Mouse (Mus musculus) gastrocnemius, postnatal 36 days (tissue): ENCODE measurements around the gene Ttc39d. TPM values are rescaled to one million over a fixed set of nuclear protein-coding genes. Genes with fewer than 3 reads are reported as not detected.
"Not testable (repeated sequence)": the region's sequence is repeated elsewhere in the genome, so short reads cannot be mapped to it uniquely, and the experiment has no call there.

Experiments
- DNase-seq, 2 experiments: peaks; one replicate each; pipeline ENCODE4 v3.0.0; 2022
- intact Hi-C: fragments of 180-260 bp; cut with DNase I; formaldehyde crosslinking; loops from one replicate; pipeline ENCODE4 v1.15.1; 2025
- total RNA-seq, 2 experiments: library from RNA; stranded (reverse); gene quantifications; 2 replicates each; pipeline ENCODE4 v1.2.3; 2021

Ttc39d gene
- total RNA-seq, 2 experiments from 2014 or later = not detected

- intact Hi-C loops = loop anchor here (5.0 to 10.0 kb wide), 2 partner anchors 321 to 519 kb away; no protein-coding TSS in a partner anchor
- no peak for DNase-seq
Measured at GRCm38 (mm10) chr17:80183615-80184014, 23.6 kb upstream of the Ttc39d start.

DNA sequence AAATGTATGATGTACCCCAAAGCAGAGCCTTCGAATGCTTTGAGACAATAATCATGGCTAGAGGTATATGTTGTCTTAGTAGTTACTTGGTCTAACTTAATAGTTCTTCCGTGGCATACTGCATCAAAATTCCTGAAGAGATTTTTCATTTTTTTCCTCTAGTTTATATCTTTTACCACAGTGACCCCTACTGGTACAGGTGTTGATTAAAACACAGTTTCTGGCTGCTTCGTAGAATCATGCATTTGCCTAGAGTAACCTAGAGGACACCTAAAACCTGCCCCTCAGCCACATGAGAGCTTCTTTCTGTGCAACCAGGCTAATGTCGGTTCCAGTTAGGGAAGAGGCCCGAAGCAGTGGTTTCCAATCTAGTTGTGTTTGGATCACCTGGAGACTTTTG is 14.2 kb upstream of the Ttc39d start:
- no peak for DNase-seq
- intact Hi-C loops = no loop called here

GRCm38 (mm10) chr17:80199160-80199778 is 8.0 kb upstream of the Ttc39d start:
- intact Hi-C loops = no loop called here
- no peak for DNase-seq

DNA sequence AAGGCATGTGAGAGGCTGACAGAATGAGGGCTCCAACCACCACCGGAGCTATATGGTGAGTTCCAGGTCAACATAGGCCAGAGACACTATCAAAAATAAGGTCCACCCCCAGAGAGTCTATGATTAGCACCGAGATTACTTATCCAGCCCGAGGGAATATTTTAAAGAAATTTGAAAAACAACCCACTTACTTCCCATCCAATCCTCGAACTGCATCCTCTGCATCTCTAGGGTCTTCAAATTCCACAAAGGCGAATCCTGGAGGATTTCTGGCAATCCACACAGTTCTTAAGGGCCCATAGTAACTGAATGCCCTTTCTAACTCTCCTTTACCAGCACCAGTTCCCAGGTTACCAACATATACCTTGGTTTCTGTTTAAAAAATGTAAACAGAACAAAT is 1.6 kb upstream of the Ttc39d start:
- intact Hi-C loops = no loop called here
- no peak for DNase-seq

DNA sequence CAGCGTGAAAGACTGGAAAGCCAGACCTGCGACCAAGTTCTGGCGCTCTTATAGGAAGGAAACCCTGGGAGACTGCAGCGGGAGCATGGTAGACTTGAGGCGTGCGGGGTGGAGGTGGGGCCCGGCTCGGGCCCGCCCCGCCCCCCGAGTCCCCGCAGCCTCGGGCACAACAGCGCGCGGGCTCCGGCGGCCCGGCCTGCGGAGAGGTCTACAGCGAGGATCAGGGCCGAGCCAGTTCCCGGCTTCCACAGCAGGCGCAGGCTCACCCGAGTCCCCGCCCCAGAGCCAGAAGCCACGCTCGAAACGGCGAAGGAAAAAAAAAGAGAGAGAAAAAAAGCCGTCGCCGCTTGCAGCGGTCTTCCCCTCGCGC is 974 bp upstream of the Ttc39d start:
- intact Hi-C loops = no loop called here
- DNase-seq = no peak

GRCm38 (mm10) chr17:80213998-80214397 is 6.7 kb downstream of the Ttc39d start:
- intact Hi-C loops, DNase-seq: not testable (repeated sequence)

DNA sequence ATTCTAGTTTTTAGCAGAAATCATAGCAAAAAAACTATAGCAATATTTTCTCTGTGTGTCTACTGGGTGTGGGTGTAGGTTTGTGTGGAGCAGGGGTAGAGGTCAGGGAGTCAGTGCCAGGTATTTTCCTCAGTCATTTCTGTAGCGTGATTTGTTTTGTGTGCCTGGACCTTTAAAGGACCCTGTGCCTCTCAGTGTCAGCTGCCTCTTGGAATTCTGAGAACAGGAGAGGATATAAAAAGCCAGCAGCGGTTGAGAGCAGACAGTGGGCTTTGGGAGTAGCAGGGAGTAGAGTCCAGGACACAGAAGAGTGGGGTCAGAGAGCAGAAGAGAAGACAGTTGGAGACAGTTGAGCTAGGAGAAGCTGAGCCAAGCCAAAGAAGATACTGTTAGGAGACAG is 12.9 kb downstream of the Ttc39d start:
- intact Hi-C loops = no loop called here
- no peak for DNase-seq

DNA sequence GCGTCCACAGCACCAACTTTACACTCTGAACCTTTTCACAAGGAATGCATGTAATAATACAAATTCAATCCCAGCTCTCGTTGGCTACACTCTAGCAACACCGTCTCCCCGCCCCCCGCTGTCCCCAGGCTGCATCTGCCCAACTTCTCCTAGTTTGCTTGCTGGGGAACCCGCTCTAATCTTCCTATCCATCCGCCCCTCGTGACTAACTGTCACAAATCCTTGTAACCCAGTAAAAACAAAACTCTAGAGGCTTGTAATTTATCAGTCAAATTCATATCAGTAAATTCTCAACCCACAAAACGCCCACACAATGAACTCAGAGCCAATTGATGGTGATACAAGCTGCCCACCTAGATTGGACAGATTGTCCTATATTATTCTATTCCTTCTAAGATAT is 13.9 kb downstream of the Ttc39d start:
- DNase-seq = no peak
- intact Hi-C loops = no loop called here

DNA sequence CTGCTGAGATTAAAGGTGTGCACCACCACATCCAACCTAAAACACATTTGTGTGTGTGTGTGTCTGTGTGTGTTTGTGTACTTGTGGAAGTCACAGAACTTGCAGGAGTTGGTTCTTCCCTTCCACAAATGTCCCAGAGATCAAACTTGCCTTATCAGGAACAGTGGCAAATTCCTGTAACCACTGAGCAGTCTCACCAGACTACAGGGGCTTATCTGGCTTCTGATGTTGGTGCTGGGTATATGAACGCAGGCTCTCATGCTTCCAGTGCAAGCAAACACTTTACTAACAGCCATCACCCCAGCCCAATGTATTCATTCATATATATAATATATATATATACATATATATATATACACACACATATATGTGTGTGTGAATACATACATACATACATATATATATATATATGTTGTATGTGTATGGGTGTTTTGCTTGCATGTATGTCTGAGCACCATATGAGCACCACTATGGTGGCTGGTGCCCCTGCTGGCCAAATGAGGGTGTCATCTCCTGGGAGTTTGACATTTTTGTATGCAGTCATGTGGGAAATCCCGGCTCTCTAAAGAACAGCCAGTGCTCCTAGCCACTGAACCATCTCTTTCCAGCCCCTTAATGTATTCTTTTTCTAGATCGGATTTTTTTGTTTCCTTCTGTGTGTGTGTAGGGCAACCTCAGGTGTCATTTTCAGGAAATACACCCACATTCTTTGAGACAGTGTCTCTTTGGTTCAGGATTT is 14.8 kb downstream of the Ttc39d start:
- DNase-seq = no peak
- intact Hi-C loops = no loop called here

- intact Hi-C loops = no loop called here
- DNase-seq = no peak
Measured at GRCm38 (mm10) chr17:80223829-80224228, 16.6 kb downstream of the Ttc39d start.

DNA sequence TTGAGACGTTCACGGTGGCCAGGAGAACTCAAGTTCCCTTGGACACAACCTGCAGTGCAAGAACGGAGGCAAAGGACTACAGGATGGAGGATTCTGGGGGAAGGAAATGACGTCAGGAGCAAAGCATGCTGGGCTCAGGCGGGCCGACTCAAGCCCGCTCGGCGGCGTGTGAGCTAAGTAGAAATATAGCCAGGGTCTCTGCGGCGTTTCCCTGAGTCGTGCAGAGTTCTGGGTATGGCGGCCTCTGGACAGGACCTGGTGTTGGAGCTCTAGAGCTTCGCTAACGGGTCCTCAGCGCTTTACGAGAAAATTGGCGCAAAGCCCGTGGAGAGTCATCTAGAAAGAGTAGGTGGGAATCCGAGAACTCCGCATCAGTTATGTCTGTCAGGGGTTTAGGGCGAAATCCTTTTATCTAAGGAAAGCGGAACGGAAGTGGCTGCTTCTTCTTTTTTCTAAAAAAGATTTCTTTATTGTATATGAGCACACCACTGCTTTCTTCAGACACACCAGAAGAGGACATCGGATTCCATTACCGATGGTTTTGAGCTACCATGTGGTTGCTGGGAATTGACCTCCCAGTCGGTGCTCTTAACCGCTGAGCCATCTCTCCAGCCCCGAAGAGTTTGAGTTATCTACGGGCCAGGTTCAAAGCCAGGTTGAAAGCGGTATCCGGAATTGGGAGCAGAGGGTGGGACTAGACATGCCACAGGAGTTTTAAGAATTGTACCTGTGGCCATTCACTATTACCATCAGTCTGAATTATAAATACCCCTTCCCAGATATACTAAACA is 17.3 kb downstream of the Ttc39d start, which contains the start of gene Gemin6:
Gene Gemin6 (plus strand): TSS at position 116 of the 791 bp plus-strand sequence.
- intact Hi-C loops = no loop called here

DNA sequence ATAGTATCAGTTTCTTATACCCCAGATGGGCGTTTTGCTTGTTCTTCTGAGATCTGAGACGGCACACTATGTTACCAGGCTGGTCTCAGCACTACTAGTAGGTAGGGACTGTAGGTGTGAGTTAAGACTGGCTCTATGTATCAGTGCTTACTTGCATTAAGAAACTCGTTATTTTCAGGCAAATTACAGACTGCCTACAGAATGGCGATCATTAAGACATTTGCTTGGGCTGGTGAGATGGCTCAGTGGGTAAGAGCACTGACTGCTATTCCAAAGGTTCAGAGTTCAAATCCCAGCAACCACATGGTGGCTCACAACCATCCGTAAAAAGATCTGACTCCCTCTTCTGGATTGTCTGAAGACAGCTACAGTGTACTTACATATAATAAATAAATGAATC is 17.9 kb downstream of the Ttc39d start:
- DNase-seq, intact Hi-C loops: not testable (repeated sequence)

More for the DNA sequence above, 17.3 kb downstream of the Ttc39d start, which contains the start of gene Gemin6:
- peak; percentile 60 to 68 for DNase-seq

- no peak for DNase-seq
- intact Hi-C loops = no loop called here
Measured at GRCm38 (mm10) chr17:80229396-80229795, 22.1 kb downstream of the Ttc39d start.

GRCm38 (mm10) chr17:80233844-80234243 is 26.6 kb downstream of the Ttc39d start:
- no peak for DNase-seq
- intact Hi-C loops = no loop called here

DNA sequence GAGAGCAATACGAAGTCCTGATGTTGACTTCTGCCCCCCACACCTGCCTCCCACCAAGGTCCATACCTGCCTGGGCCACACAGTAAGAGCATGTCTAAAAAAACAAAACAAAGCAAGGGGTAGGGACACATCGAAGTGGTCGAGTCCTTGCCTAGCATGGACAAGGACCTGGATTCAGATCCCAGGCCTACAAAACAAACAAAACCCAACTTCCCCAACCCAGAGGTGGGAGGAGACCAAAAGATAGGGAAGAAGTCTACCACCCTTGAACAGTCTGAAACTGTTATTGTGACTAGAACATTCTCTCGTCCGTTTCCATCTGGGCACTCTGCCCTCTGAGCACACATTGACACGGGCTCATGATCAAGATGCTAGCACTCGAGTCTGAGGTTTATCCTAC is 27.1 kb downstream of the Ttc39d start:
- DNase-seq = no peak
- intact Hi-C loops = no loop called here

DNA sequence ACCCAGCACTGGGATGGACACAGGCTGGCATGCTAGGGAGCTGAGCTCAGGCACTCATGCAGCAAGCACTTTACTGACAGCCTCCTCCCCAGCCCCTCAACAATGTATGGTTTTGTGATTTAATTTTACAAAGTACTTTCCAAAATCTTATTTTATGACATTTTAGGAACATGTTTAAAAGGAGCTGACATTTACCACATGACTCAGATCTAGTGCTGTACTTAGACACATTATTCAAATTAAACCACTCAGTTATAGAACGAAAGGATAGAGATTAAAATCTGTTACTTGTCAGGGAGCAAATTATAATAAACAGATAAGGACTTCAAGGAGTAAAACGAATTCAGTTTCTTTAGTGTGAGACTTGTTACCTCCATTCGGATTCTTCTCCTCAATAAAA is 28.2 kb downstream of the Ttc39d start:
- no peak for DNase-seq
- intact Hi-C loops = no loop called here

GRCm38 (mm10) chr17:80236805-80237204 is 29.5 kb downstream of the Ttc39d start:
- DNase-seq = no peak
- intact Hi-C loops = no loop called here

GRCm38 (mm10) chr17:80237475-80237874 is 30.2 kb downstream of the Ttc39d start:
- no peak for DNase-seq
- intact Hi-C loops = no loop called here

DNA sequence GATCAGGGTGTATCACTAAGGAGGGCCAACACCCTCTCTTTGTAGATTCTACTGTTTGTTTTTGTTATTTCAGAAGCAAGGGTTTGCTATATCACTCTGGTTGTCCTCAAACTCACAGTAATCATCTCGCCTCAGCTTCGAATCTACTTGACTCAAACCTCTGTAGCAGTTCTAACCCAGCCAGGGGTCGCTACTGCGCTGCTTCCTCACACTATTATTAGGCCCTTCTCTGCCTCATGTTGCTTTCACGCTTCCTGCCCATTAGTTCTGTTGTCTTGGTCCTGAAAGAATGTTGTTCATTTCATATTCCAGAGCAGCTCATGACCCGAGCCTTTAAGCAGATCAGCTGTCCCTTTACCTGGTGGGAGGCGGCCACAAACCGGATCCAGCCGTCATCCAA is 34.3 kb downstream of the Ttc39d start:
- DNase-seq = no peak

GRCm38 (mm10) chr17:80243116-80243515 is 35.9 kb downstream of the Ttc39d start:
- no peak for DNase-seq
- intact Hi-C loops = no loop called here

More for the DNA sequence above, 34.3 kb downstream of the Ttc39d start:
- intact Hi-C loops = no loop called here
